20 mouse cellular contexts compared by ENCODE assay signal in the genomic region with DNA sequence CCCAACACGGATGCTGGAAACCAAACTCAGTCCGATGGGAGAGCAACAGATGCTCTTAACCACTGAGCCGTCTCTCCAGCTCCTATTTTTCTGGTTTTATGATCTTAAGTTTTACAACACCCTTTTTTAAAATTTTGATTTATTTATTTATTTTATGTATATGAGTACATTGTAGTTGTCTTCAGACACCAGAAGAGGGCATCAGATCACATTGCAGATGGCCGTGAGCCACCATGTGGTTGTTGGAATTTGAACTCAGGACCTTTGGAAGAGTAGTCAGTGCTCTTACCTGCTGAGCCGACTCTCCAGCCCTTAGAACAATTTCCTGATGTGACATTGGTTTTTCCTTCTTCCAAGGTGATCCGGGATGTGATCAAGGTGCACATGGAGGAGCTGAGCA. TPM values are rescaled to one million over a fixed set of nuclear protein-coding genes. Genes with fewer than 3 reads are reported as not detected.
A peak's percentile ranks its signal among the peaks of the same experiment; 100 is the strongest.
DNase-seq lines count a peak whose midpoint lies in the region; ATAC-seq and TF ChIP-seq lines count a peak whose summit lies in the region.
"Had no signal": no experiment of that assay in that cellular context is flagged by ENCODE, and none has a peak within 500 bp of the region (broad histone marks: within the 10 kb centered on the region; RNA-seq: fewer than 3 reads in every experiment).

No protein-coding gene starts in this region.

- H3K4me3 ChIP-seq in heart, adult 2 months: no peak overlapping the region
- no peak overlapping the region for H3K4me3 ChIP-seq in layer of hippocampus, adult 2 months
- no peak overlapping the region for H3K4me3 ChIP-seq in lung, postnatal 0 days (ENCODE audit: low read depth, low read length)
- H3K4me3 ChIP-seq: forebrain, embryonic 10.5 days; heart, embryonic 12.5 days; hindbrain, embryonic 13.5 days; liver, embryonic 15.5 days; midbrain, embryonic 13.5 days had no signal

- H3K79me2 ChIP-seq in heart, adult 2 months (replicated peaks; ENCODE audit: control insufficient read depth, insufficient read depth, low read length): no peaks in the 10 kb centered on the region

- peak; percentile 59 for TF ChIP-seq CTCF in heart, adult 2 months (IDR thresholded peaks at IDR 0.05)
- peak; percentile 70 for TF ChIP-seq CTCF in layer of hippocampus, adult 2 months (conservative IDR thresholded peaks at IDR 0.05)
- peak; percentile 48 for TF ChIP-seq CTCF in lung, postnatal 0 days (IDR thresholded peaks at IDR 0.05)

- DNase-seq in heart, adult 2 months: no peak
- no peak for DNase-seq in heart, postnatal 36 days
- DNase-seq in layer of hippocampus, adult 2 months (ENCODE audit: low spot score in 2 of 2): no peak
- no peak for DNase-seq in layer of hippocampus, adult 8-10 months (ENCODE audit: low spot score in 2 of 2)
- peak; percentile 28 for DNase-seq in lung, postnatal 0 days (ENCODE audit: low spot score)
- DNase-seq in lung, postnatal 4 days: no peak
- DNase-seq: adrenal gland, adult 2 months; B cell, adult 2 months; cerebellum, adult 11 months; cerebellum, adult 9-11 months; heart, postnatal 14 days; lung, postnatal 10 days had no signal

- intact Hi-C loops in heart, adult 2 months (cut with DNase I): no loop called here
- intact Hi-C loops in heart, postnatal 36 days (cut with DNase I): loop anchor here (10.0 kb wide), 1 partner anchor 364 kb away; no protein-coding TSS in a partner anchor

- no peak overlapping the region for H3K4me2 ChIP-seq in lung, postnatal 0 days (replicated peaks; ENCODE audit: low read depth, low read length)
- H3K4me2 ChIP-seq: heart, embryonic 12.5 days; hindbrain, embryonic 13.5 days; liver, embryonic 15.5 days; midbrain, embryonic 13.5 days had no signal

- H3K27ac ChIP-seq in heart, adult 2 months: no peak overlapping the region
- no peak overlapping the region for H3K27ac ChIP-seq in layer of hippocampus, adult 2 months
- no peak overlapping the region for H3K27ac ChIP-seq in lung, postnatal 0 days (ENCODE audit: low read length)
- H3K27ac ChIP-seq: forebrain, embryonic 10.5 days; hindbrain, embryonic 13.5 days; liver, embryonic 15.5 days; midbrain, embryonic 13.5 days had no signal

- no peaks in the 10 kb centered on the region for H3K27me3 ChIP-seq in heart, adult 2 months (ENCODE audit: control insufficient read depth, insufficient read depth, low read length)
- no peaks in the 10 kb centered on the region for H3K27me3 ChIP-seq in lung, postnatal 0 days (replicated peaks; ENCODE audit: insufficient read depth, low read length)
- H3K27me3 ChIP-seq: CH12.LX; heart, embryonic 12.5 days; hindbrain, embryonic 13.5 days; liver, embryonic 15.5 days; midbrain, embryonic 13.5 days had no signal

- ATAC-seq in lung, postnatal 0 days: no peak
- no peak for ATAC-seq in frontal cortex, adult (ENCODE audit: low TSS enrichment)
- ATAC-seq: midbrain, embryonic 13.5 days had no signal

- H3K9ac ChIP-seq in heart, adult 2 months (ENCODE audit: low read depth, low read length): no peak overlapping the region
- H3K9ac ChIP-seq in lung, postnatal 0 days (replicated peaks; ENCODE audit: low read depth): no peak overlapping the region
- H3K9ac ChIP-seq: heart, embryonic 12.5 days; hindbrain, embryonic 13.5 days; liver, embryonic 15.5 days; midbrain, embryonic 13.5 days had no signal

- H3K9me3 ChIP-seq in lung, postnatal 0 days (ENCODE audit: low read length): no peaks in the 10 kb centered on the region
- H3K9me3 ChIP-seq: forebrain, embryonic 10.5 days; G1E; hindbrain, embryonic 13.5 days; liver, embryonic 15.5 days; midbrain, embryonic 13.5 days had no signal

- WGBS in heart, adult 2 months: 94% methylated on average over 6 of the region's 6 CpGs
- WGBS in lung, postnatal 0 days: 94% methylated on average over 6 of the region's 6 CpGs

- no peak for TF ChIP-seq EP300 in heart, adult 2 months (IDR thresholded peaks at IDR 0.05; ENCODE audit: insufficient read depth, low read depth, low read length)
- no peak for TF ChIP-seq EP300 in lung, postnatal 0 days (IDR thresholded peaks at IDR 0.05)

- H3K36me3 ChIP-seq in heart, adult 2 months (ENCODE audit: control insufficient read depth, insufficient read depth, low read length): peaks cover 6% of the 10 kb centered on the region
- peaks cover 40% of the 10 kb centered on the region for H3K36me3 ChIP-seq in lung, postnatal 0 days (ENCODE audit: insufficient read depth, low read length)

- H3K4me1 ChIP-seq in heart, adult 2 months (ENCODE audit: control insufficient read depth, insufficient read depth, low read length): no peaks in the 10 kb centered on the region
- no peaks in the 10 kb centered on the region for H3K4me1 ChIP-seq in lung, postnatal 0 days (ENCODE audit: insufficient read depth, low read depth, low read length)
- H3K4me1 ChIP-seq: forebrain, embryonic 10.5 days; heart, embryonic 12.5 days; hindbrain, embryonic 13.5 days; liver, embryonic 15.5 days; midbrain, embryonic 13.5 days had no signal

- no peak for TF ChIP-seq POLR2A in heart, adult 2 months (IDR thresholded peaks at IDR 0.05; ENCODE audit: insufficient read depth, low read depth, low read length)

RNA-seq across cellular contexts. Expression of gene Snrnp48, which starts 15.6 kb away (rescaled TPM):
- total RNA-seq in heart, adult 2 months (2021): 1 to 10 TPM; 9.6 to 9.7 TPM
- polyA plus RNA-seq in heart, adult 2 months (2012; rRNA removed): 11.9 and 19.2 TPM in 2 replicates
- 10 to 100 TPM in 1 of 2 experiments, 1 to 10 TPM in 1; 9.8 to 11.4 TPM for total RNA-seq in heart, postnatal 36 days (2021)
- 10 to 100 TPM; 23.1 to 26.9 TPM for total RNA-seq in layer of hippocampus, adult 2 months (2021)
- 10 to 100 TPM; 24.1 to 26.0 (median 24.5) TPM for total RNA-seq in layer of hippocampus, adult 8-10 months (2022)
- polyA plus RNA-seq in lung, postnatal 0 days (2015; fragmentation: Nextera tagmentation; extraction: Ambion mirVana): 24.0 and 24.8 TPM in 2 replicates
